Mouse (Mus musculus): ENCODE data around the gene Blvrb.

DNA sequence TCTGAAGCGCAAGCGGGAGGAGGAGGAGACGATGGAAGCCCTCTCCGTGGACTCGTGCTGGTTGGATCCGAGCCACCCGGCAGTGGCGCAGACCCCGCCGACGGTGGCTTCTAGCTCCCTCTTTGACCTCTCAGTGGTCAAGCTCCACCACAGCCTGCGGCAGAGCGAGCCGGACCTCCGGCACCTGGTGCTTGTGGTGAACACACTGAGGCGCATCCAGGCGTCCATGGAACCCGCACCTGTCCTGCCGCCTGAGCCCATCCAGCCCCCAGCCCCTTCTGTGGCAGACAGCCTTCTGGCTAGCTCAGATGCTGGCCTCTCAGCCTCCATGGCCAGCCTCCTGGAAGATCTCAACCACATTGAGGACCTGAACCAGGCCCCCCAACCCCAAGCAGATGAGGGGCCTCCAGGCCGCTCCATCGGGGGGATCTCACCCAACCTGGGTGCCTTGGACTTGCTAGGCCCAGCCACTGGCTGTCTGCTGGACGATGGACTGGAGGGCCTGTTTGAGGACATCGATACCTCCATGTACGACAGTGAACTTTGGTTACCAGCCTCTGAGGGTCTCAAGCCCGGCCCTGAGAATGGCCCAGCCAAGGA is 41.6 kb downstream of the Blvrb start:
- TF ChIP-seq MYOD1 (IDR thresholded peaks at IDR 0.05; ENCODE audit: control insufficient read depth, insufficient read length, low read depth) (no peak), MYOG (IDR thresholded peaks at IDR 0.05; ENCODE audit: control insufficient read depth, extremely low read depth, insufficient read length) (no peak), CTCF (IDR thresholded peaks at IDR 0.05; ENCODE audit: control insufficient read depth, insufficient read depth, insufficient read length) (no peak)

Measured in C2C12 (cell line).